Mouse (Mus musculus): ENCODE data around the gene Wfdc9. TPM values are rescaled to one million over a fixed set of nuclear protein-coding genes. Genes with fewer than 3 reads are reported as not detected.

Wfdc9 gene
- polyA plus RNA-seq (2014; fragmentation: Illumina TruSeq; extraction: RNeasy Lipid Tissue Mini Kit (QIAGEN cat#74804); ENCODE audit: low read depth, low replicate concordance): not detected

GRCm38 (mm10) chr2:164656483-164656882 lies at the start of gene Wfdc9:
Gene Wfdc9, minus strand, starts transcription at chr2:164656583.

GRCm38 (mm10) chr2:164698201-164698600 lies 41.8 kb upstream of the Wfdc9 start, which contains the start of gene Spint4:
Gene Spint4, plus strand, starts transcription at chr2:164698501.

GRCm38 (mm10) chr2:164684807-164685206 lies 28.4 kb upstream of the Wfdc9 start, which contains the start of gene Wfdc13:
Gene Wfdc13, plus strand, starts transcription at chr2:164685107.

GRCm38 (mm10) chr2:164673987-164674386 lies 17.6 kb upstream of the Wfdc9 start, which contains the start of gene Wfdc11:
Gene Wfdc11, minus strand, starts transcription at chr2:164674087.

GRCm38 (mm10) chr2:164655858-164656257 lies 525 bp downstream of the Wfdc9 start, which contains the start of gene Wfdc10:
Gene Wfdc10, plus strand, starts transcription at chr2:164656046.

GRCm38 (mm10) chr2:164638696-164639095 lies 17.7 kb downstream of the Wfdc9 start, which contains the start of gene Wfdc16:
Gene Wfdc16, minus strand, starts transcription at chr2:164638796.

GRCm38 (mm10) chr2:164613471-164613870 lies 42.9 kb downstream of the Wfdc9 start, which contains the start of the genes Wfdc6b and Wfdc8:
Gene Wfdc6b, plus strand, starts transcription at chr2:164613522.
Gene Wfdc8, minus strand, starts transcription at chr2:164613626.

Other genes starting within 250 kb of the Wfdc9 start
- 266 TPM for gene Sdc4, start 212.7 kb downstream of the Wfdc9 start, polyA plus RNA-seq (2014; fragmentation: Illumina TruSeq; extraction: RNeasy Lipid Tissue Mini Kit (QIAGEN cat#74804); ENCODE audit: low read depth, low replicate concordance)
- 10.3 TPM for gene Sys1, start 199.6 kb downstream of the Wfdc9 start, polyA plus RNA-seq (2014; fragmentation: Illumina TruSeq; extraction: RNeasy Lipid Tissue Mini Kit (QIAGEN cat#74804); ENCODE audit: low read depth, low replicate concordance)
- gene Gm20458, start 195.6 kb downstream of the Wfdc9 start, polyA plus RNA-seq (2014; fragmentation: Illumina TruSeq; extraction: RNeasy Lipid Tissue Mini Kit (QIAGEN cat#74804); ENCODE audit: low read depth, low replicate concordance): not detected
- gene Trp53tg5, start 182.9 kb downstream of the Wfdc9 start, polyA plus RNA-seq (2014; fragmentation: Illumina TruSeq; extraction: RNeasy Lipid Tissue Mini Kit (QIAGEN cat#74804); ENCODE audit: low read depth, low replicate concordance): not detected
- gene Dbndd2, start 170.5 kb downstream of the Wfdc9 start, polyA plus RNA-seq (2014; fragmentation: Illumina TruSeq; extraction: RNeasy Lipid Tissue Mini Kit (QIAGEN cat#74804); ENCODE audit: low read depth, low replicate concordance): 3.8 TPM
- gene Pigt, start 159.1 kb downstream of the Wfdc9 start, polyA plus RNA-seq (2014; fragmentation: Illumina TruSeq; extraction: RNeasy Lipid Tissue Mini Kit (QIAGEN cat#74804); ENCODE audit: low read depth, low replicate concordance): 5.5 TPM
- 19.6 TPM for gene Wfdc2, start 94.2 kb downstream of the Wfdc9 start, polyA plus RNA-seq (2014; fragmentation: Illumina TruSeq; extraction: RNeasy Lipid Tissue Mini Kit (QIAGEN cat#74804); ENCODE audit: low read depth, low replicate concordance)
- gene Spint3, start 83.1 kb downstream of the Wfdc9 start, polyA plus RNA-seq (2014; fragmentation: Illumina TruSeq; extraction: RNeasy Lipid Tissue Mini Kit (QIAGEN cat#74804); ENCODE audit: low read depth, low replicate concordance): not detected
- not detected for gene Wfdc6a, start 71.1 kb downstream of the Wfdc9 start, polyA plus RNA-seq (2014; fragmentation: Illumina TruSeq; extraction: RNeasy Lipid Tissue Mini Kit (QIAGEN cat#74804); ENCODE audit: low read depth, low replicate concordance)
- gene Eppin, start 63.0 kb downstream of the Wfdc9 start, polyA plus RNA-seq (2014; fragmentation: Illumina TruSeq; extraction: RNeasy Lipid Tissue Mini Kit (QIAGEN cat#74804); ENCODE audit: low read depth, low replicate concordance): not detected
- gene Wfdc6b, start 43.1 kb downstream of the Wfdc9 start, polyA plus RNA-seq (2014; fragmentation: Illumina TruSeq; extraction: RNeasy Lipid Tissue Mini Kit (QIAGEN cat#74804); ENCODE audit: low read depth, low replicate concordance): not detected
- not detected for gene Wfdc8, start 43.0 kb downstream of the Wfdc9 start, polyA plus RNA-seq (2014; fragmentation: Illumina TruSeq; extraction: RNeasy Lipid Tissue Mini Kit (QIAGEN cat#74804); ENCODE audit: low read depth, low replicate concordance)
- gene Wfdc16, start 17.8 kb downstream of the Wfdc9 start, polyA plus RNA-seq (2014; fragmentation: Illumina TruSeq; extraction: RNeasy Lipid Tissue Mini Kit (QIAGEN cat#74804); ENCODE audit: low read depth, low replicate concordance): 37.6 TPM
- not detected for gene Wfdc10, start 537 bp downstream of the Wfdc9 start, polyA plus RNA-seq (2014; fragmentation: Illumina TruSeq; extraction: RNeasy Lipid Tissue Mini Kit (QIAGEN cat#74804); ENCODE audit: low read depth, low replicate concordance)
- gene Wfdc11, start 17.5 kb upstream of the Wfdc9 start, polyA plus RNA-seq (2014; fragmentation: Illumina TruSeq; extraction: RNeasy Lipid Tissue Mini Kit (QIAGEN cat#74804); ENCODE audit: low read depth, low replicate concordance): not detected
- gene Wfdc13, start 28.5 kb upstream of the Wfdc9 start, polyA plus RNA-seq (2014; fragmentation: Illumina TruSeq; extraction: RNeasy Lipid Tissue Mini Kit (QIAGEN cat#74804); ENCODE audit: low read depth, low replicate concordance): not detected
- gene Spint4, start 41.9 kb upstream of the Wfdc9 start, polyA plus RNA-seq (2014; fragmentation: Illumina TruSeq; extraction: RNeasy Lipid Tissue Mini Kit (QIAGEN cat#74804); ENCODE audit: low read depth, low replicate concordance): not detected
- gene Spint5, start 58.7 kb upstream of the Wfdc9 start, polyA plus RNA-seq (2014; fragmentation: Illumina TruSeq; extraction: RNeasy Lipid Tissue Mini Kit (QIAGEN cat#74804); ENCODE audit: low read depth, low replicate concordance): not detected
- gene Wfdc3, start 89.3 kb upstream of the Wfdc9 start, polyA plus RNA-seq (2014; fragmentation: Illumina TruSeq; extraction: RNeasy Lipid Tissue Mini Kit (QIAGEN cat#74804); ENCODE audit: low read depth, low replicate concordance): 1.2 TPM
- 2.1 TPM for gene Dnttip1, start 89.4 kb upstream of the Wfdc9 start, polyA plus RNA-seq (2014; fragmentation: Illumina TruSeq; extraction: RNeasy Lipid Tissue Mini Kit (QIAGEN cat#74804); ENCODE audit: low read depth, low replicate concordance)
- gene Ube2c, start 113.3 kb upstream of the Wfdc9 start, polyA plus RNA-seq (2014; fragmentation: Illumina TruSeq; extraction: RNeasy Lipid Tissue Mini Kit (QIAGEN cat#74804); ENCODE audit: low read depth, low replicate concordance): 1.3 TPM
- not detected for gene Tnnc2, start 123.4 kb upstream of the Wfdc9 start, polyA plus RNA-seq (2014; fragmentation: Illumina TruSeq; extraction: RNeasy Lipid Tissue Mini Kit (QIAGEN cat#74804); ENCODE audit: low read depth, low replicate concordance)
- gene Snx21, start 129.2 kb upstream of the Wfdc9 start, polyA plus RNA-seq (2014; fragmentation: Illumina TruSeq; extraction: RNeasy Lipid Tissue Mini Kit (QIAGEN cat#74804); ENCODE audit: low read depth, low replicate concordance): 1.1 TPM
- gene Acot8, start 148.3 kb upstream of the Wfdc9 start, polyA plus RNA-seq (2014; fragmentation: Illumina TruSeq; extraction: RNeasy Lipid Tissue Mini Kit (QIAGEN cat#74804); ENCODE audit: low read depth, low replicate concordance): 1.7 TPM
- gene Zswim3, start 148.5 kb upstream of the Wfdc9 start, polyA plus RNA-seq (2014; fragmentation: Illumina TruSeq; extraction: RNeasy Lipid Tissue Mini Kit (QIAGEN cat#74804); ENCODE audit: low read depth, low replicate concordance): 1.5 TPM
- 3.4 TPM for gene Zswim1, start 166.1 kb upstream of the Wfdc9 start, polyA plus RNA-seq (2014; fragmentation: Illumina TruSeq; extraction: RNeasy Lipid Tissue Mini Kit (QIAGEN cat#74804); ENCODE audit: low read depth, low replicate concordance)
- not detected for gene Spata25, start 172.0 kb upstream of the Wfdc9 start, polyA plus RNA-seq (2014; fragmentation: Illumina TruSeq; extraction: RNeasy Lipid Tissue Mini Kit (QIAGEN cat#74804); ENCODE audit: low read depth, low replicate concordance)
- gene Ctsa, start 176.3 kb upstream of the Wfdc9 start, polyA plus RNA-seq (2014; fragmentation: Illumina TruSeq; extraction: RNeasy Lipid Tissue Mini Kit (QIAGEN cat#74804); ENCODE audit: low read depth, low replicate concordance): 52.2 TPM
- gene Neurl2, start 176.9 kb upstream of the Wfdc9 start, polyA plus RNA-seq (2014; fragmentation: Illumina TruSeq; extraction: RNeasy Lipid Tissue Mini Kit (QIAGEN cat#74804); ENCODE audit: low read depth, low replicate concordance): not detected
- gene Pltp, start 201.1 kb upstream of the Wfdc9 start, polyA plus RNA-seq (2014; fragmentation: Illumina TruSeq; extraction: RNeasy Lipid Tissue Mini Kit (QIAGEN cat#74804); ENCODE audit: low read depth, low replicate concordance): 0.44 TPM
- 4.1 TPM for gene Pcif1, start 222.7 kb upstream of the Wfdc9 start, polyA plus RNA-seq (2014; fragmentation: Illumina TruSeq; extraction: RNeasy Lipid Tissue Mini Kit (QIAGEN cat#74804); ENCODE audit: low read depth, low replicate concordance)